Mouse (Mus musculus) heart, postnatal 0 days (tissue): ENCODE results near the gene Tectb.

Experiments
- CTCF ChIP-seq: IDR thresholded peaks from 2 replicates; pipeline ENCODE4 v1.5.1; 2016; ENCODE audit warnings: antibody characterized with exemption, control low read depth, low read depth
- EP300 ChIP-seq: IDR thresholded peaks from 2 replicates; pipeline ENCODE4 v1.6.1; 2016; ENCODE audit warnings: antibody characterized with exemption, low read depth

- TF ChIP-seq CTCF, result no peak
- TF ChIP-seq EP300, result no peak
These were observed 20.7 kb upstream of the Tectb start for GRCm38 (mm10) chr19:55159826-55160225.
